Mouse (Mus musculus): Measurements from ENCODE around the gene Pard3b. TPM values are rescaled to one million over a fixed set of nuclear protein-coding genes. Genes with fewer than 3 reads are reported as not detected.

The Pard3b gene
- 0.43 to 1.2 TPM (median 0.57 TPM) in 3 replicates for total RNA-seq (2017)

- ATAC-seq (replicated peaks; ENCODE audit: insufficient number of reproducible peaks, low FRiP score, low TSS enrichment, poor library complexity, severe bottlenecking) = no peak
Measured at GRCm38 (mm10) chr1:61638347-61639111, at the start of gene Pard3b. Gene Pard3b, plus strand, starts transcription at chr1:61638824.

- ATAC-seq (replicated peaks; ENCODE audit: insufficient number of reproducible peaks, low FRiP score, low TSS enrichment, poor library complexity, severe bottlenecking) = no peak
Measured at GRCm38 (mm10) chr1:61616176-61616575, 22.4 kb upstream of the Pard3b start.

GRCm38 (mm10) chr1:61620651-61621050, 18.0 kb upstream of the Pard3b start:
- ATAC-seq (replicated peaks; ENCODE audit: insufficient number of reproducible peaks, low FRiP score, low TSS enrichment, poor library complexity, severe bottlenecking) = no peak

GRCm38 (mm10) chr1:61629857-61630256, 8.8 kb upstream of the Pard3b start:
- ATAC-seq (replicated peaks; ENCODE audit: insufficient number of reproducible peaks, low FRiP score, low TSS enrichment, poor library complexity, severe bottlenecking) = no peak

GRCm38 (mm10) chr1:61639114-61640093, 780 bp downstream of the Pard3b start:
- ATAC-seq (replicated peaks; ENCODE audit: insufficient number of reproducible peaks, low FRiP score, low TSS enrichment, poor library complexity, severe bottlenecking) = no peak

GRCm38 (mm10) chr1:61641880-61642279, 3.3 kb downstream of the Pard3b start:
- no peak for ATAC-seq (replicated peaks; ENCODE audit: insufficient number of reproducible peaks, low FRiP score, low TSS enrichment, poor library complexity, severe bottlenecking)

- no peak for ATAC-seq (replicated peaks; ENCODE audit: insufficient number of reproducible peaks, low FRiP score, low TSS enrichment, poor library complexity, severe bottlenecking)
Measured at GRCm38 (mm10) chr1:61645062-61645461, 6.4 kb downstream of the Pard3b start.

- no peak for ATAC-seq (replicated peaks; ENCODE audit: insufficient number of reproducible peaks, low FRiP score, low TSS enrichment, poor library complexity, severe bottlenecking)
Measured at GRCm38 (mm10) chr1:61649964-61650363, 11.3 kb downstream of the Pard3b start.

GRCm38 (mm10) chr1:61651454-61652271, 13.0 kb downstream of the Pard3b start:
- ATAC-seq (replicated peaks; ENCODE audit: insufficient number of reproducible peaks, low FRiP score, low TSS enrichment, poor library complexity, severe bottlenecking) = no peak

- ATAC-seq (replicated peaks; ENCODE audit: insufficient number of reproducible peaks, low FRiP score, low TSS enrichment, poor library complexity, severe bottlenecking) = no peak
Measured at GRCm38 (mm10) chr1:61657760-61658159, 19.1 kb downstream of the Pard3b start.

- ATAC-seq (replicated peaks; ENCODE audit: insufficient number of reproducible peaks, low FRiP score, low TSS enrichment, poor library complexity, severe bottlenecking) = no peak
Measured at GRCm38 (mm10) chr1:61659931-61660330, 21.3 kb downstream of the Pard3b start.

- no peak for ATAC-seq (replicated peaks; ENCODE audit: insufficient number of reproducible peaks, low FRiP score, low TSS enrichment, poor library complexity, severe bottlenecking)
Measured at GRCm38 (mm10) chr1:61685221-61685814, 46.7 kb downstream of the Pard3b start.

GRCm38 (mm10) chr1:61685921-61686320, 47.3 kb downstream of the Pard3b start:
- ATAC-seq (replicated peaks; ENCODE audit: insufficient number of reproducible peaks, low FRiP score, low TSS enrichment, poor library complexity, severe bottlenecking) = no peak

GRCm38 (mm10) chr1:61688301-61688700, 49.7 kb downstream of the Pard3b start:
- ATAC-seq (replicated peaks; ENCODE audit: insufficient number of reproducible peaks, low FRiP score, low TSS enrichment, poor library complexity, severe bottlenecking) = no peak

GRCm38 (mm10) chr1:61698462-61699218, 60.0 kb downstream of the Pard3b start:
- ATAC-seq (replicated peaks; ENCODE audit: insufficient number of reproducible peaks, low FRiP score, low TSS enrichment, poor library complexity, severe bottlenecking) = no peak

GRCm38 (mm10) chr1:61709812-61710211, 71.2 kb downstream of the Pard3b start:
- no peak for ATAC-seq (replicated peaks; ENCODE audit: insufficient number of reproducible peaks, low FRiP score, low TSS enrichment, poor library complexity, severe bottlenecking)

- ATAC-seq (replicated peaks; ENCODE audit: insufficient number of reproducible peaks, low FRiP score, low TSS enrichment, poor library complexity, severe bottlenecking) = no peak
Measured at GRCm38 (mm10) chr1:61711523-61711922, 72.9 kb downstream of the Pard3b start.

- no peak for ATAC-seq (replicated peaks; ENCODE audit: insufficient number of reproducible peaks, low FRiP score, low TSS enrichment, poor library complexity, severe bottlenecking)
Measured at GRCm38 (mm10) chr1:61729654-61730053, 91.0 kb downstream of the Pard3b start.

Data from monocyte, adult 5-6 weeks (primary cell).